Mouse (Mus musculus): ENCODE measurements at regions not wholly inside any gene's neighbourhood (a gene's known extent, or its start where the extent isn't known, plus 50 kb on each side); places are given as distances from the start of the nearest gene placed in this dataset.
"Not testable (repeated sequence)": the region's sequence is repeated elsewhere in the genome, so short reads cannot be mapped to it uniquely, and the experiment has no call there.

GRCm38 (mm10) chr4:22131751-22132736, 200.9 kb downstream of the Faxc start:
- DNase-seq (ENCODE audit: low spot score in 2 of 2), result peak; percentile 40 to 76

GRCm38 (mm10) chr4:22133547-22134495, 202.7 kb downstream of the Faxc start:
- no peak for DNase-seq (ENCODE audit: low spot score in 2 of 2)

- DNase-seq (ENCODE audit: low spot score in 2 of 2), result no peak
Observed at GRCm38 (mm10) chr4:22140122-22140521, 209.0 kb downstream of the Faxc start.

- no peak for DNase-seq (ENCODE audit: low spot score in 2 of 2)
Observed at GRCm38 (mm10) chr4:22143546-22143945, 212.4 kb downstream of the Faxc start.

- DNase-seq (ENCODE audit: low spot score in 2 of 2), result not testable (repeated sequence)
Observed at GRCm38 (mm10) chr4:22144834-22145233, 212.5 kb upstream of the Fbxl4 start.

DNA sequence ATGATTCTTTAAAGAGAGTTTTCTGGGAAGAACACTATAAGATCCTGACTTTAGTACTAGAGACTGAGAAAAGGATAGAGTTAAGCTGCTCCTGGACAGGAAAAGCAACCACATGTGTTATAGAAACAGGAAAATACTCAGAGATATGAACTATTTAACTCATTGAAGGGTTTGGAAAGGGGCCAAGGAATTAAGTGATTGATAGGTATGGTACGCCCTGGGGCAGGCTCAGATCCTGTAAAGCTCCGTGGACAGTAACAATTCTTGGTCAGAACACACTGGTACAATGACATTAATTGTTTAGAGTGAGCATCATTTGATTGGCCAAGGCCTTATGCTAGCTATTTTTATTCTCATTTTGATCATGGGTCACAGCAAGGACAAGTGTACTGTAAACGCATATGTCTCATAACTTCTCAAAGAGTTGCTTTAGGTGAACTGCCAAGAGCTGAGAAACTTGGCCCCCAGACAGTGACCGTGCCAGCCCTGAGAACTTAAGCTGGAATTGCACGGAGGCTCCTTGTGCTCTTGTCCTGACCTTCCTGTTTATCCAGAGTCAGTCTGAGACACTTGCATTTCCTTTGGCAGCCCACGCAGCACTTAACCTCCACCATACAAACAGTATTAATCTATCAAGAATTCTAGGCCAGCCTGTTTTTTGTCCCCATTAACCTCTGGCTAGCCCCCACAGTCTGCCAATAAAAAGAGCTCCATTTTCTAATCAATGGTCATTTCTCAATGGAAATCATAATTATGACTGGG, 210.5 kb upstream of the Fbxl4 start:
- no peak for DNase-seq (ENCODE audit: low spot score in 2 of 2)

GRCm38 (mm10) chr4:22151899-22152493, 205.3 kb upstream of the Fbxl4 start:
- no peak for DNase-seq (ENCODE audit: low spot score in 2 of 2)

DNA sequence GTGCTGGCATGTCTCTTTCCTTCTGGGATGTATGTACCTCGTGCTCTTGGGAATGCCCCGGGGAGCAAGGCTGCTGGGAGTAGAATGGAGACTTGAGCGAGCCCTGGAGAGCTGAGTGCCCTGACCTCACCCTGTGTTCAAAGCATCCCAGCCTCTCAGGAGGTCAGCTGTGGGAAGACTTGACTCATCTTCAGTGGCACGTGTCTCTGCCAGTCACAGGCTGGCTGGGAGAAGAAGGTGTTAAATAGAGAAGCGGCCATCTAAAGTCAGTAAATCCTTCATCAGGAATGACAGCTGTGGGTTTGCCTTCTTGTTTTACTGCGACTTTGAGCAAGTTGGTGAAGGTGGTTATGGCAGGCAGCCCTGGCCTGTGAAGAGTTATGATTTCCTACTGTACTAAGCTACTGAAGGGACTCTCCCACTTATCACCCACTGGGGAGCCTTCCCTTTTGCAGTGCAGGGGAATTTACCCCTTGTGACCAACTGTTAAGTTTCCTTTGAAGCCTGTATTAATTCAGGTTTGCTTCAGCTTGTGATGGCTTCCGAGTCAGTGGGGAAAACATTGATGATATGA, 204.3 kb upstream of the Fbxl4 start:
- no peak for DNase-seq (ENCODE audit: low spot score in 2 of 2)

GRCm38 (mm10) chr4:22153620-22154019, 203.7 kb upstream of the Fbxl4 start:
- DNase-seq (ENCODE audit: low spot score in 2 of 2), result no peak

DNA sequence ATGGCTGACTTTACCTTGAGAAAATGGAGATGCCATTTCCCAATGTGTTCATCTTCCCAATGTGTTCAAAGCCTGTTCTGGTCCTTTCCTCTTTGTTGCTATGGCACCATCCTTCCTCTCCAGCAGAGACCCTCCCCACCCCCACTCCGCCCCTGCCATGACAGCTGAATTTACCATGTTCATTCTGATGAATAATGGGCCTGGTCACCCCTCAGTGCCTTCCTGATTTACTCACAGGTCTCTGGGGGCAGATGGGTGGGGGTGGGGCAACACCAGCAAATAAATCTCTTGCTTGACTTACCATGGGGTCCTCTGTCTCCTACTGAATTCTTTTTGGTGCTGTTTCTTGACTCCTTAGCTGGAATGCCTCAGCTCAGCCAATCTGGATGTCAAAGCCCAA, 170.9 kb upstream of the Fbxl4 start:
- no peak for DNase-seq (ENCODE audit: low spot score in 2 of 2)

GRCm38 (mm10) chr4:22188141-22189006, 169.0 kb upstream of the Fbxl4 start:
- peak; percentile 31 to 68 for DNase-seq (ENCODE audit: low spot score in 2 of 2)

GRCm38 (mm10) chr4:22196501-22196900, 160.8 kb upstream of the Fbxl4 start:
- DNase-seq (ENCODE audit: low spot score in 2 of 2), result no peak

- DNase-seq (ENCODE audit: low spot score in 2 of 2), result no peak
Observed at GRCm38 (mm10) chr4:22208531-22208930, 148.8 kb upstream of the Fbxl4 start.

GRCm38 (mm10) chr4:22237640-22238039, 119.7 kb upstream of the Fbxl4 start:
- no peak for DNase-seq (ENCODE audit: low spot score in 2 of 2)

DNA sequence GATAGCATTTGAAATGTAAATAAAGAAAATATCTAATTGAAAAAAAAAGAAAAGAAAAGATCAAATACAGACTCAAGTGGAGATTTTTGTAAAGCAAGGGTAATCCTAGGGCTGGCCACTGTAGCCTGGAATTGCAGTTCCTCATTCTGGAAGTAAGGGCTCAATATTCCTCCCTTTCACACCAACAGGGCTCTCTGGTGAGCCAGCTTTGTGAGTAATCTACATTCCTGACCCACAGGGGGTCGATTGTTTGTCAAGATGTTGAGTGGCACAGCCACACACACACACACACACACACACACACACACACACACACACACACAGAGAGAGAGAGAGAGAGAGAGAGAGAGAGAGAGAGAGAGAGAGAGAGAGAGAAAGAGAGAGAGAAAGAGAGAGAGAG, 107.1 kb upstream of the Fbxl4 start:
- DNase-seq (ENCODE audit: low spot score in 2 of 2), result not testable (repeated sequence)

DNA sequence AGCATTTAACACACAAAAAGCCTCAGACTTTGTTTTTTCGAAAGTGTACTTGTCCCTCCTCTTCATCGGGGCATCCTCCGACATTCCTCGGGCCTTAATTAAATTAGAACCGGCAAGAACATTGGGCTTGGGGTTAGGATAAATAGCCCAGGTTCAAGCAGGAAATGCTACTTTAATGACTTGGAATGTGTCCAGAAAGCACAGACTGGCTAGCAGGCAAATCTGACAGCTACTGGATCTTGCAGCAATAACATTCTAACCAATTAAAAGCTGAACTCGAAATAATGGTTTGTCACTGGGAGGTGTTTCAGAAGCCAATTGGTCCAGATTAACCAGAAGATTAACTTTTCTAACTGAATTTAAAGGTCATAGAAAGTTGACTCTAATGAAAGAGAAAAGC, 93.4 kb upstream of the Fbxl4 start:
- DNase-seq (ENCODE audit: low spot score in 2 of 2), result no peak

- DNase-seq (ENCODE audit: low spot score in 2 of 2), result no peak
Observed at GRCm38 (mm10) chr4:22269064-22269463, 88.3 kb upstream of the Fbxl4 start.

DNA sequence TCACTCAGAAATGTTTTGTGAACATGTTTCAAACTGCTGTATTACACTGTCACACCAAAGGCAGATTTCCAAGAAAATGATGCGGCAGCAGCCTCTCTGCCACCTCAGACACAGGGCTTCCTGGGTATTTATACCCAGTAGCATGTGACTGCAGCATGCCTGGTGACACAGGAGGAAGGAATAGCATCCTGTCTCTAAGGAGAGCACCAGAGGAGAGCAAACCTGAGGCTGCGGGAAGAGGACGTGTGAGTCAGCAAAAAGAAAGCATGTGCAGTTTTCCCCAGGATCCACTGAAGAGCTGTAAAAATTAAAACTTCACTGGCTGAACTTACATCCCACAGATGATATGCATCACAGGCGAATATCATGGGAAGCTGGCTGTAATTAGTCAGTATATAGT, 83.2 kb upstream of the Fbxl4 start:
- peak in 1 of 2 experiments; percentile 8 for DNase-seq (ENCODE audit: low spot score in 2 of 2)

All from layer of hippocampus, adult 18-20 months (tissue).